ENCODE assay signal across 12 mouse cellular contexts in the genomic region with DNA sequence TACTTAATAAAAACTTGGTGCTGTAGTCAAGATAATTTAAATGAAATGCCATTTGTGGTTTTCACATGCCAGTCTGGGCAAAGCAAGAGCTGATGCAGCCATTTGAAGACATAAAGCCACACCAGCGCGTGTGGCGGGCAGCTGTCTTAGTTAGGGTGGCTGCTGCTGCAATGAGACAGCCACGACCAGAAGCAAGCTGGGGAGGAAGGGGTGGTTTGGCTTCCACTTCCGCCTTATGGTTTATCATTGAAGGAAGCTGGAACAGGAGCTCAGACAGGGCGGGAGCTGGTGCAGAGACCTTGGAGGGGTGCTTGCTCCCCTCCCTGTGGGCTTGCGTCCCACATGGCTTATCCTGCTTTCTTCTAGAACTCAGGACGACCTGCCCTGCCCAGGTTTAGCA. TPM values are rescaled to one million over a fixed set of nuclear protein-coding genes. Genes with fewer than 3 reads are reported as not detected.
DNase-seq lines count a peak whose midpoint lies in the region; TF ChIP-seq lines count a peak whose summit lies in the region.
"Had no signal": no experiment of that assay in that cellular context is flagged by ENCODE, and none has a peak within 500 bp of the region (broad histone marks: within the 10 kb centered on the region; RNA-seq: fewer than 3 reads in every experiment).

No protein-coding gene starts in this region.

- peaks cover 86% of the 10 kb centered on the region for H3K36me3 ChIP-seq in heart, embryonic 10.5 days

- no peaks in the 10 kb centered on the region for H3K9me3 ChIP-seq in heart, embryonic 10.5 days
- H3K9me3 ChIP-seq: neural tube, embryonic 12.5 days; stomach, embryonic 15.5 days had no signal

- H3K27ac ChIP-seq in heart, embryonic 10.5 days = peak overlapping the region; percentile 76
- H3K27ac ChIP-seq in left cerebral cortex, adult 2 months = no peak overlapping the region
- H3K27ac ChIP-seq: neural tube, embryonic 12.5 days; stomach, embryonic 15.5 days had no signal

- 76% methylated on average over 8 of the region's 8 CpGs for WGBS in heart, embryonic 10.5 days

- H3K27me3 ChIP-seq in heart, embryonic 10.5 days (ENCODE audit: insufficient read depth, poor library complexity, severe bottlenecking) = no peaks in the 10 kb centered on the region
- H3K27me3 ChIP-seq: neural tube, embryonic 12.5 days; stomach, embryonic 15.5 days had no signal

- TF ChIP-seq CTCF in brain, embryonic 14.5 days (IDR thresholded peaks at IDR 0.05; ENCODE audit: borderline replicate concordance, extremely low read depth, insufficient read depth, insufficient read length) = no peak
- TF ChIP-seq CTCF in left cerebral cortex, adult 2 months (IDR thresholded peaks at IDR 0.05) = no peak

- peaks cover 10% of the 10 kb centered on the region for H3K4me1 ChIP-seq in heart, embryonic 10.5 days
- H3K4me1 ChIP-seq: neural tube, embryonic 12.5 days; stomach, embryonic 15.5 days had no signal

- DNase-seq in heart, embryonic 10.5 days (ENCODE audit: low spot score) = no peak
- DNase-seq in heart, postnatal 25 days (ENCODE audit: low spot score) = no peak
- DNase-seq in 416B (ENCODE audit: low read depth) = peak; percentile 71
- DNase-seq in brain, embryonic 14.5 days (ENCODE audit: low read depth) = peak; percentile 43
- peak; percentile 63 for DNase-seq in naive thymus-derived CD4-positive, alpha-beta T cell, adult 2 months (ENCODE audit: low read depth)
- DNase-seq in adrenal gland, adult 2 months = no peak
- DNase-seq in layer of hippocampus, postnatal 14 days (ENCODE audit: low spot score in 2 of 2) = no peak
- no peak for DNase-seq in left cerebral cortex, adult 2 months (ENCODE audit: extremely low spot score in 1 of 2, low spot score in 2 of 2)
- DNase-seq: midbrain, embryonic 14.5 days had no signal

- intact Hi-C loops in heart, postnatal 25 days (cut with DNase I) = no loop called here
- intact Hi-C loops in left cerebral cortex, adult 2 months (cut with DNase I) = no loop called here

- no peak for TF ChIP-seq POLR2A in brain, embryonic 14.5 days (IDR thresholded peaks at IDR 0.05; ENCODE audit: borderline replicate concordance, extremely low read depth, insufficient read depth, insufficient read length, poor library complexity, severe bottlenecking)

- H3K4me3 ChIP-seq in heart, embryonic 10.5 days = no peak overlapping the region
- no peak overlapping the region for H3K4me3 ChIP-seq in left cerebral cortex, adult 2 months
- H3K4me3 ChIP-seq: erythroblast, embryonic 14.5 days; neural tube, embryonic 12.5 days; stomach, embryonic 15.5 days had no signal

RNA-seq across cellular contexts. Expression of a gene that starts 20.7 kb away (rescaled TPM):
- polyA plus RNA-seq in heart, embryonic 10.5 days (2016; fragmentation: Nextera tagmentation; extraction: Ambion mirVana) = 95.8 and 99.3 TPM in 2 replicates
- 10 to 100 TPM; 10.2 to 10.5 TPM for total RNA-seq in heart, postnatal 25 days (2021)
- 32.2 and 38.5 TPM in 2 replicates for polyA plus RNA-seq in brain, embryonic 14.5 days (2012; rRNA removed)
- total RNA-seq in adrenal gland, adult 2 months (2021) = 10 to 100 TPM; 38.4 to 44.4 TPM
- 6.4 and 8.2 TPM in 2 replicates for polyA plus RNA-seq in adrenal gland, adult 2 months (2012; rRNA removed)
- 10 to 100 TPM; 14.3 to 16.8 TPM for total RNA-seq in layer of hippocampus, postnatal 14 days (2021)
- total RNA-seq in left cerebral cortex, adult 2 months (2021) = 10 to 100 TPM; 21.6 to 28.5 TPM

Comparison
In these comparisons a context has a peak if more than half of its experiments do, and no peak if none do; other contexts are left out.
1. DNase-seq: peak in 416B (single experiment), brain, embryonic 14.5 days (single experiment) and naive thymus-derived CD4-positive, alpha-beta T cell, adult 2 months (single experiment); none in heart, embryonic 10.5 days (single experiment), heart, postnatal 25 days (single experiment), adrenal gland, adult 2 months (single experiment), layer of hippocampus, postnatal 14 days (0 of 2) and left cerebral cortex, adult 2 months (0 of 2).